Mouse (Mus musculus) left cerebral cortex, adult 18-20 months (tissue): ENCODE results near the gene Gm6904. TPM values are rescaled to one million over a fixed set of nuclear protein-coding genes. Genes with fewer than 3 reads are reported as not detected.
"Not testable (repeated sequence)": the region's sequence is repeated elsewhere in the genome, so short reads cannot be mapped to it uniquely, and the experiment has no call there.

Source experiments
- DNase-seq, 2 experiments: peaks; one replicate each; pipeline ENCODE4 v3.0.0; 2021 to 2022; ENCODE audit warnings: low spot score in 2 of 2, mixed read lengths in 1 of 2
- long read RNA-seq, 2 experiments: library from polyadenylated mRNA; stranded (forward); transcript quantifications; one replicate each; pipeline ENCODE4 v2.0.0; 2021
- total RNA-seq, 2 experiments: library from RNA; stranded (reverse); gene quantifications; 2 replicates each; pipeline ENCODE4 v1.2.3; 2021

Gm6904 gene
- not detected for total RNA-seq
- long read RNA-seq, experiment 1: 0 reads
- long read RNA-seq, experiment 2: 0 reads

- DNase-seq: no peak
These were observed at the start of gene Gm6904 for GRCm38 (mm10) chr14:59260056-59260455. Gene Gm6904, minus strand, starts transcription at chr14:59260216.

DNA sequence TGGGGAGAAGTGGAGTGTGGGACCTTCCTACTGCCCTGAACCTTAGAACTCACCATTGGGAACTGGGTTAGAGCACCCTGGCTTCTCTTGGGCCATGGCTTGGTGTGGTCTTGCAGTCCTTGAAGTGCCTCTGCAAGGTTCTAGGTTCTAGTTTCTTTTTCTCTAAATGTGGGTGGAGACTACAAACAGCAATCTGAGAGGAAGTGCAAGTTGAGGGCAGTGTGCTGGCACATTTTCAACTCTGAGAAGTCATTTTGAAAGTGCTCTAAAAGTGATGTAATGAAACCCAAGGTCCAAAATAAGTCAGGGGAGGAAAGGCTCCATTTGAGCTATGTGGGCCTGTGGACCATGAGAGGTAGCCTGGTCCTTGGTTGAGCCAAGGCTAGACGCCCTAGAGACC lies 37.4 kb upstream of the Gm6904 start, which contains the start of gene Phf11a:
TSS of gene Phf11a (minus strand) at position 132 of the 400 bp plus-strand sequence.
- not testable (repeated sequence) for DNase-seq

DNA sequence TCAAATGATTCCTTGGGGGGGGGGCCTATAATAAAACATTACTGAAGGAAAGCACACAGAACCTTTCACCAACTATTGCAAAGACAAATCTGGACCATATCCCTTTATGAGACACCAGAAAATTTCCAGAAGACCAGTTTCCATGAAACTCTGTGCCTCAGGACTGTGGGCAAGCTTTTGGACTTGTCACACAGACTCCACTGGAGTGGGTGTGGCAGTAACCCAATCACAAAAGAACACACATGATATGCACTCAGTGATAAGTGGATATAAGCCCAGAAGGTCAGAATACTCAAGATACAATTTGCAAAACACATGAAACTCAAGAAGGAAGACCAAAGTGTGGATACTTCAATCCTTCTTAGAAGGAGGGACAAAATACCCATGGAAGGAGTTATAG lies 31.8 kb upstream of the Gm6904 start:
- not testable (repeated sequence) for DNase-seq

- DNase-seq: not testable (repeated sequence)
These were observed 14.9 kb upstream of the Gm6904 start for GRCm38 (mm10) chr14:59274961-59275360.

GRCm38 (mm10) chr14:59255861-59256260 lies 4.2 kb downstream of the Gm6904 start:
- DNase-seq: not testable (repeated sequence)

DNA sequence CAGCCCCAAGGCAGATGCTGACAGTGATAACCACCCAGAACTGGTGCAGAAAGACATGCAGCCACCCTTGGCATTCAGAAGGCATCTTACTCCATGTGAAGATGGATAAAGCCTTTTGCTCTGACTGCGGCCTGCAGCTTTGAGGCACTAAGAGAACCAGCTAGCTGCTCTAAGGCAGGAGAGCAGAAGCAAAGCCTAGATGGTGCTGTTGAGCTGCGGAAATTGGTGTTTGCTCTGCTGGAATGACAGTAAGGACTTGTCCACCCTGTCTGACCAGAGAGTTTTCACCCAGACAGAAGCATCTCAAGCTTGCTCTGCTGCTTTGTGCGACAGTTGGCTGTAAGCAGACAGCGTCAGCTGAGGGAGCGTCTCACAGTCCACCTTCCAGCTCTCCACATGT lies 9.7 kb downstream of the Gm6904 start:
- DNase-seq: peak in 1 of 2 experiments; percentile 11

- DNase-seq: no peak
These were observed 26.4 kb downstream of the Gm6904 start for GRCm38 (mm10) chr14:59233635-59234034.

DNA sequence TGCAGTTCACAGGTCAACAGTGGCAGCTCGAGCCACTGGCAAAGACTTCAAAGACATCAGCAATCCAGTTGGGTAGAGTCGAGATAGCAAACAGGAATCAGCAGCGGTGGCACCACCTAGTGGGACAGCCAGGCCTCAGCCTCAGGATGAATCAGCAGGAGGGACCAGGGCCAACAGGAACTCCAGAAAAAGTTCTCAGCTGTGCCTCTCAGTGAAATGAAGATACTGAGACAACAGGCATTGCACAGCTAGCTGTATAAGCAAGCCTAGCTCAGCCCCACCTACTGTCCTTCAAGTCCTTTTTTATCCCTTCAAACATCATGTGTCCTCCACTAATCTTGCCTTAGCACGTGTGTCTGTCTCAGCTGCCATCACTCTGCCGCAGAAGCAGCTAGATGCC lies 28.0 kb downstream of the Gm6904 start:
- peak in 1 of 2 experiments; percentile 10 for DNase-seq

GRCm38 (mm10) chr14:59230331-59230966 lies 29.6 kb downstream of the Gm6904 start:
- DNase-seq: peak in 1 of 2 experiments; percentile 9

- DNase-seq: no peak
These were observed 30.2 kb downstream of the Gm6904 start for GRCm38 (mm10) chr14:59229822-59230221.

DNA sequence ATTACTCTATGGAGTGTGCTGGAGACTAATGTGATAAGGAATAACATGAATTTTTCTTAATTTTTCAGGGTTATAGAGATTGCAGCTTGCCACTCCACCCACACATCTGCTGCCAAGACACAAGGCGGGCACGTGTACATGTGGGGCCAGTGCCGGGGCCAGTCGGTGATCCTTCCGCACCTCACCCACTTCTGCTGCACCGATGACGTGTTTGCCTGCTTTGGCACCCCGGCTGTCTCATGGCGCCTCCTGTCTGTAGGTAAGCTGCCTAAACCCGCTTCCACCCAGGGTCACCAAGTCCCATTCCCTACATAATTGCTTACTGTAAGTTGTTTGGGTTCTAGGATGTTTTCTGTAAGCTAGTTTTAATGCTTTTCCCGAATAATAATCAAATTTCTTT lies 33.8 kb downstream of the Gm6904 start:
- no peak for DNase-seq

GRCm38 (mm10) chr14:59219241-59219640 lies 40.8 kb downstream of the Gm6904 start:
- no peak for DNase-seq

- DNase-seq: no peak
These were observed 50.2 kb downstream of the Gm6904 start for GRCm38 (mm10) chr14:59209816-59210215.

DNA sequence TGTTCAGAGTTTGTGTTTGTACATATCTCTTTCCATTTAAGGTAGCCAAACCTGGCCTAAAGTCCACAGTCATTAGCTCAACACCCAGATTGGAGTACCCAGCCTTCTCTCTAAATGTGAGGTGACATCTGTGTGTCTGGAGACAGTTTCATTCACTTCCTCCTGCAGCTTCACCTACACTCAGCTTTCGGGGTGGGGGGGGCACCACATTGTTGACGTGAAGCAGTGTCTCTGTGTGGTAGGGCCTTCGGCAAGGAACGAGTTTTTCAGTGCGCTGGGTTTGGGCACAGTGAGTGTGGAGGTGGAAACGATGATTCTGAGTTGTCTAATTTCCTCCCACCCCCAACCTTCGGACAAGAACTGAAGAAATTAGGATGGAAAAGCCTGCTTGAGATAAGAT lies 51.0 kb downstream of the Gm6904 start:
- no peak for DNase-seq

DNA sequence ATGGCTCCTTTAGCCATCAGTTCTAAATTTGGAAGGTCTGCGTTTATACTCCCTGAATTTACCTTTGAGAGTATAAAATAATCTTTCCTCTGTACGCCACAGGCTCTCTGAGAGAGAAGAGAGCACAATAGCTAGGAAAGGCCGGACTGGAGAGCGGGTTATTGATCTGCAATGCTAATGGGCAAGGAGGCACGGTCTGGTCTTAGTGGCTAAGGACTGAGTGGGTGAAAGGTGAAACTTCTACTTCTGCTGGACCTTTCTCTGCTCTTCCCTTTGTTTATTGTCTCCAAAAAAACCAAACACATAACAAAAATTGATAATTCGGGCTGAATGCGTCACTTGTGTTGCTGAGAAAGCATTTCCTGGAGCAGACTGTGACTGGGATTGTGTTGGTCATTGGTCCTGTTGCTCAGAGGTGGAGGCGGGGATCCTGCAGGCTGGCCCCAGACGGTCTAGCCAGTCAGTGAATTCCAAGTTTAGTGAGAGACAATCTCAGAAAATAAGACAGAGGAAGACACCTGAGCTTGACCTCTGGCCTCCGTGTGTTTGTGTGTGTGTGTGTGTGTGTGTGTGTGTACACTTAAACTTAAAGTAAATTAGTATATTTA lies 53.9 kb downstream of the Gm6904 start:
- no peak for DNase-seq

DNA sequence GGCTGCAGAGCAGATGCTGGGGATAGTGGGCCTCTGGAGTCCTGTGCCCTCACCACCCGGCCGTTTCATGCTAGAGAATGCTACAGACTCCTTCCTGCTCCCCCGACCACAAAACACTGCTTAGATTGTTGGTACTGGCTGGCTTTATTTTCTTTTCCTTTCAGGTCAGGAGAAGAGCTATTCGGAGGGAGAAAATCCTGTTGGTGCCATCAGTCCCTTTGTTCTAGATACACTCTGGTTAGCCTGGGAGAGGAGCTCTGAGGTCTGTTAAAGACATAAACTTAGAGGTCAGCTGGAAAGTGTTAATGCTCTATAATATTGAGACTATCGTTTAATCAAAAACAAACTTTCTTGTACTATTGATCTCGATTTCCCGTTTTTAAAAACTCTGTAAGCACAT lies 54.6 kb downstream of the Gm6904 start:
- DNase-seq: no peak

DNA sequence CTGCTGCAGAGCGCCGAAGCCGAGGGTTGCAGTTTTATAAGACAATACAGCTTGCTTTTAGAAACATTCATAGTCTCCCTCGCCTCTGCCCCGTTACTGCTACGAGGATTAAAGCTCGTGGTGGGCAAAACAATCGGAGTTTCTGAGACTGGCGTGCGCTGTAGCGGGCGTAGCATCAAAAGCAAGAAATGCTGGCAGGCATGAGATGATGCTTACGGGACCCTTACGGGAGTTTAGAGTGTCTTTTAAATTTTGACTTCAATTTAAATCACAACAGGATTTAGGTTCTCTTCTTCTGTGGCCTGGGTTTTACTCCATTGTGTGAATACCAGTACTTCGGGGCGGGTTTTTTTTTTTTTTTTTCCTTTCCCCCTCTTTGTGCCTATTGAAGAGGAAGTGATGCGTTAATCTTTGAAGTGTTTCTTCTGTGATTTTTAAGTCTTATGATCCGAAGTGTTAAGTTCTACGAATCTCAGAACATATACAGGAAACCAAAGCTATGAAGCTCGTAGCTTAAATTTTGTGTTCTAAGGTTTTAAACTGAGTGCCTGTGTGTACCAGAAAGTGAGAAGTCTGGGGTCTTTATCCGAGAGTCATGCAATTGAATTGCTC lies 58.3 kb downstream of the Gm6904 start:
- DNase-seq: no peak

- peak; percentile 87 to 93 for DNase-seq
These were observed 59.1 kb downstream of the Gm6904 start, which contains the start of gene Rcbtb1 for GRCm38 (mm10) chr14:59200711-59201603. Gene Rcbtb1, plus strand, starts transcription at chr14:59201209.
